Mouse (Mus musculus) heart, adult 11 months (tissue): ENCODE results near the gene Kirrel3.

Experiments
- DNase-seq: peaks from one replicate; pipeline ENCODE4 v3.0.0; 2022

Kirrel3 gene

GRCm38 (mm10) chr9:34518861-34519260 lies 33.2 kb downstream of the Kirrel3 start:
- DNase-seq, result peak; percentile 51

DNA sequence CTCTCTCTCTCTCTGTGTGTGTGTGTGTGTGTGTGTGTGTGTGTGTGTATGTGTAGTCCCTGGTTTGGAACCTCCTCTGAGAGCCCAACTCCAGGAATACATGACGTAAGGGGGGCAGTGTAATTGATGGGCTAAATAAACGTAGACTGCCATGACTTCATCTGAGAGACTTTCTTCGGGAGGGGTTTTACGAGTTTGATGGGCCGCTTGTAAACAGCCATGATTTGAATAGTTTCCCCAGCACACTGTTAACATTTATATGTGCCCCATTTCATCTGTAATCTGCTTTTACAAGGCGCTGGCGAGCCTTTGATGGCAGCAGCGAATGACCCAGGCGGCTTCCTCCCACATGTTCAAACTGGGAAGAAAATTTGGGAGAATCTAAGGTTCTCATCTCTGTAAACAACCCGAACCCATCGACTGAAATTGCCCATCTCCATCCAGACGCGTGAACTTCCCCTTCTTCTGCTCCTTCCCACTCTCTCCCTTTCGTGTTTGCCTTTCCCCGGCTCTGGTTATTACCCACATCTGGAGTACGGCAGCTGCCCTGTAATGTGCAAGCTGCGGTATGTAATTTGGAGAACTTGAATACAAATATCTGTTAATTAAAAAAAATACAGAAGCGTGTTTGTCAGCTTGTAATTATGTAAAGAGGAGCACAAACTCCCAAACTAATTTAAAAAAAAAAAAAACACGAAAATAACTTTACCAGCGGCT lies 34.7 kb downstream of the Kirrel3 start:
- DNase-seq, result peak; percentile 44

- DNase-seq, result peak; percentile 57
Measured at GRCm38 (mm10) chr9:34525695-34526094, 40.0 kb downstream of the Kirrel3 start.

DNA sequence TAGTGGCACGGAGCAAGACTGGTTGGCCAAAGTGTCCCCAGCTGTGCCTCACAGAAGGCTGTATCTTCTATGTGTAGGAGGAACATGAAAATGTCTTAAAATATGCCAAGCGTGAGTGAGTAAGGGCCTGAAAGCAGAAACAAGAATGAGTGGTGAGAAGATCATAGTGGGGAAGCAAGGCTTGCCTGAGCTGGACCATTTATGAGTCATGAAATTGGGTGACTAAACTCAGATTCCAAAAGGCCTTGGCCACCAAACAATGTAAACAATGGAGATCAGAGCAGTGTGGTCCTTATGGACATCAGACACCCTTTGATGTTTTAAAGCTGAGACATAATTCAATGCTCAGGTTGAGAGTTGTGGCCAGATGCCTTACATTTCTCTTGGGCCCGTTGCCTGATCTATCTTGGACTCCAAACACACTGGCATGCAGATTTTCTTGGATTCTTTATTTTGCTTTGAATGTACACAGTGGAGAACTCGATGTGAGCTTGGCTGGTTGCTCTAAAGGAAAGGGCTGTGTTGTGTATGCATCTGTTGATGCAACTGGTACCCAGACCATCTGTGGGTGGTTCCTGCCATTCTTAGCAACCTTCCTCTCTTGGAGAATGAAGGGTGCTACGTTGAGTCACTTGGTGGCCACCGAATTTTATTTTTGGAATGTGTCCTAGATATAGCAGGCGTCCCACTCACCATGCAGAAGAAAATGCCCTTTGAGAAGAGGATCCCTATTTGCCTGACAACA lies 53.1 kb downstream of the Kirrel3 start:
- peak; percentile 55 for DNase-seq

GRCm38 (mm10) chr9:34541908-34542307 lies 56.2 kb downstream of the Kirrel3 start:
- DNase-seq, result no peak

DNA sequence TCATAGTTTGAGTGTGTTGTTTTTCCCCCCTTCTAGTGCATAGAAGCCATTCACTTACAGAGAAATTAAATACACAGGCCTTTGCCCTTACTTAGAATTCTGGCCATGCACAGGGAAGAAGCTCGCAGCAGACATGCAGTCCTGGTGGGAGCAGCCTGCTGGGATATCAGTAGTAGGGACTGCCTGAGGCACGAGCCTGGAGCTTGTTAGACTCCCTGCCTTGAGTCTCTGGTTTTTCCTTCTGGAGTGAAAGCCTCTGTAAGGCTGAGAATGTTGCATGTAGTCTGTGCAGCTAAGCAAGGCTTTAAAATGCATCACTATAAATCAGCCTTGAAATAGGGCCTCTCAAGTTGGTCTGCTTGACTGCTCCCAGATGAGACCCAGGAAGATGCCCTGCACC lies 70.0 kb downstream of the Kirrel3 start:
- DNase-seq, result no peak

GRCm38 (mm10) chr9:34557846-34558245 lies 72.2 kb downstream of the Kirrel3 start:
- no peak for DNase-seq

- DNase-seq, result no peak
Measured at GRCm38 (mm10) chr9:34558291-34558899, 72.7 kb downstream of the Kirrel3 start.

- DNase-seq, result no peak
Measured at GRCm38 (mm10) chr9:34559102-34559501, 73.4 kb downstream of the Kirrel3 start.

GRCm38 (mm10) chr9:34561281-34561680 lies 75.6 kb downstream of the Kirrel3 start:
- no peak for DNase-seq

DNA sequence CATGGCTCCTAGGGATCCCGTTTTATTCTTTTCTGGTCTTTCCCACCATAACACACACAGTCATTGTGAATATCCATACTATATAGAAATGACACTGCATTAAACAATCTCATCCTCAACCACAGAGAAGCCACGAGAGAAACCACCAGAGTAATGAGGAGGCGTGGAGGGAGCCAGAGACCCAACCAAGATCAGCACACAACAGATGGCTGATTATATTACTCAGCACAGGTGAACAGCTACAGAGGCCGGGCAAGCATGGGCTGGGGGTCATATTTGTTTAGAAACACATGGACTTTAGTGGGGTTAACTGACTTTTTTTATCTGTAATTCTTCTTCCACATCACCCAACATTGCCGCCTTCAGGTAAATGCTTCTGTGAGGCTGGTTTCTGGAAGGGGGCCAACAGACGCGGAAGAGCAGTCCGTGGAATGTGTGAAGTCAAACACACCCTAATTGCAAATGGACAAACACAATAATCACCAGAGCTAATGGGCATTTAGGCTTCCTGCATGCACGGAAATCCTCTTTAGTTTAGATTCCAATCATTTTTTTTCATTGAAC lies 76.8 kb downstream of the Kirrel3 start:
- no peak for DNase-seq

DNA sequence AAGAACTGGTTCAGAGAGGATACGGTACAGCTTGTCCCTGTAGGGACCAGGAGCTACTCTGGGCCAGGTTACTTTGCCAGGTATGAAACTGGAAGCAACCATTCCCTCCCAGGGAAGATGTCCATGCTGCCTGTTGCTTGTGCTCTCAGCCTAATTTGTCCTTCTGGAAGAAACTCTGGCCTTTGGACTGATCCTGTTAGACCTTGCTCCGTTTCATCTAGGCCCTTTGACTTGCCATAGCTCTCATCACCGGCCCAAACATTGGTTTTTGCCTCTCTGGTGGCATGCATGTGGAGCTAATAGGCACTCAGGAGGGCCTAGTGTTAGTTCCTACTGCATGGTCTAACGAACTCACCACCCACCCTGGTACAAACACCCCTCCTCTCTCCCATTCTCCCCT lies 88.2 kb downstream of the Kirrel3 start:
- peak; percentile 80 for DNase-seq

GRCm38 (mm10) chr9:34574611-34575010 lies 88.9 kb downstream of the Kirrel3 start:
- peak; percentile 22 for DNase-seq

GRCm38 (mm10) chr9:34579174-34579573 lies 93.5 kb downstream of the Kirrel3 start:
- DNase-seq, result peak; percentile 6

DNA sequence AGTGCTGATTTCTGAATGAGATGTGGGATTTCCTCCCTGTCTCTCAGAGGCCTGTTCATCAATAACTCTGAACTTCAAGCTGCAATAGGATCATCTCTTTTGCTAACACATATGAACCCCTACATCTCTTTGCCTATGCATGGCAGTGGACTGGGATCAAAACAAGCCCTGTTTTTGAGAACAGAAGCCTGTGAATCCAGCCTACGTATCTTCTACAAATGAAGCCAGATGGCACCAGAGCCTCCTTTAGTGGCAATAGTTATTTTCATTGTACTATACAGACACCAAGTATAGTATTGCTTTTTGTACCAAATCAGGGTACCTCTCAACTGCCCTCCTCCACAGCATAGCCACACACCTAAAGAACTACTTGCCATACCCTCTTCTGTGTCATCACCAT lies 94.4 kb downstream of the Kirrel3 start:
- peak; percentile 31 for DNase-seq

GRCm38 (mm10) chr9:34582496-34582895 lies 96.8 kb downstream of the Kirrel3 start:
- DNase-seq, result peak; percentile 52

DNA sequence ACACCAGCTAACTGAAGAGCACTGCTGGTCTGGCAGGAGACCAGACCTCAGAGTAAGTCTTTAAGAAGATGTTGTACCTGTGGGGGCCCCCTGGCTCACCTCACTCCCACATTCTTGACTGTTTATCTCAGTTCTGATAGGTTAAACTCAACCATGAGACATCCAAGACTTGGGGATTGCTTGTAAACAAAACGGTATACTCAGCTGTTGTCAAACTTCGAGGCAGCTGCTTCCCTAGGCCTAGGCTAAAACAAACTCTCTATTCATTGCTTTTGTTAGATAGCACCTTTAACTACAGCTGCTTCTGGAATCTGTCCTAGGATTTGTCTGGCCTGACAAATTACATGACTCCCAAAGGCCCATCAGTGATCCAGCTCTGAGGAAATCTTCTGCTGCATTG lies 99.8 kb downstream of the Kirrel3 start:
- peak; percentile 71 for DNase-seq

- DNase-seq, result peak; percentile 27
Measured at GRCm38 (mm10) chr9:34586080-34586479, 100.4 kb downstream of the Kirrel3 start.

DNA sequence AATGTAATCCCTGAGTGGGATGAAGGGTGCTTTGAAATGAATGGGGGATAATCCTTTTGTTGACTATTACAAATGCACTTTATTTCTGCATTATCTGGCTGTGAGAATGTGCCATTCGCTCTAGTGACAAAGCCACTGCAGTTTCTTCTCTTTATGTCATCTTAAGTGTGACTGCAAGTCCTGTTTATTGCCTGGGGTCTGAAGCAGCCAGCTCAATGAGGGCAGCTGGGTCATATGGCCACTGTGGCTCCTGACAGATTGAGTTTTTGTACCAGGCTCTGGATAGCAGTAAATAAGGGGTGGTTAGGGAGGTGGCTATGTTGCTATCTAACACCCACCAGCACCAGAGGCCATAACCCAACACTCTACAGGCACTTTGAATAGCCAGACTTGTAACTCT lies 104.1 kb downstream of the Kirrel3 start:
- DNase-seq, result peak; percentile 52

- peak; percentile 57 for DNase-seq
Measured at GRCm38 (mm10) chr9:34592073-34592610, 106.4 kb downstream of the Kirrel3 start.

DNA sequence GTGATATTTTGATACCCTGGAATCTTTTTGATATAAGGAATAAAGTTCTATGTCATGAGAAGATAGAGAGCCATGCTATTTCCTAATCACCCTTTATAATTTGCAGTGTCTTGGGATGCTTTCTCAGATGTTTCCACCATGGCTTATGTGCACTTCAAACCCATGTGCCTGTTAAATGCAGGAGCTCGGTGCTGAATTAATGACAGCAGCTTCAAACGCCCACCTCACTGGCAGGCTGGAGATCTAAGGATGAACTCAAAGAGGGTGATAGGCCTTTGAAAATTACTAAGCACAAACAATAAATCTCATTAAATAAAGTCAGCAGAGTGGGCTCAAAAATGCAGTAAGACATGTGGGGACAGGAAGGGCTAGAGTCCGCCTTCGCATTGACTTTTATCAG lies 108.2 kb downstream of the Kirrel3 start:
- DNase-seq, result peak; percentile 79

DNA sequence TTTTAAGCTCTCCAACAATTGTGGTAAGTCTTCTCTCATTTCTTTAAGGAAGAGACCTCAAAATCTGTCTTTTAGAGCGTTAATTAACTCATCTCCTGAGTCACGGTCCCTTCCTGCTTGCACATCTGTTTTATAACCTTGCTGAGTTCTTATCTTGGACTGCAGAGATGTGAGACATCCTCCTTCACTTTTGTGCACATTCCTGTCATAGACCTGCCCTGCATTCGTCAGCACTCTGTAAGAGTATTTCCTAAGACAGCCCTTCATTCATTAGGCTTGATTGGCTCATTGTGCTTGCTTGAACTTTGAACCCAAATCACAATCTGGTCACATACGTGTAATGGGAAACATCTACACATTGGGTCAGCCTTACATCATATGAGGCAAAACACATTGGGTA lies 114.6 kb downstream of the Kirrel3 start:
- DNase-seq, result peak; percentile 69

DNA sequence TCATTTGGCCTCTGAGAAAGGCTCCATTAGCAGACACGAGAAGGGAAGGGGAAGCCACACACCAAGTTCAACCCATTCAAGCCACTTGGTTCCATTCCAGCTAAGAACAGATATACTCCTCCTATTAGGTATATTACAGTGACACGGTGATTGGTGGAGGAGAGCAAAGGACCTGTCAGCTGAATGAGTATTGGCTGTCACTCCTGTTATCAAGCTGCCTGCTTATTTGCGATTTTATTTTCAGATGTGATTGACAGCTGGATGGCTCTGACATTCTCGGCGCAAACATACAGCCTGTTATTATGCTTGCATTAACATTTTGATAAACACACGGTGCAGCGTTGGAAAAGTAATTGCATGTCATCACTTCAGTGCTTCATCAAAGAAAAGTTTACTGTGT lies 118.1 kb downstream of the Kirrel3 start:
- peak; percentile 55 for DNase-seq
